Mouse (Mus musculus): Measurements from ENCODE around the gene Cdcp2.

DNA sequence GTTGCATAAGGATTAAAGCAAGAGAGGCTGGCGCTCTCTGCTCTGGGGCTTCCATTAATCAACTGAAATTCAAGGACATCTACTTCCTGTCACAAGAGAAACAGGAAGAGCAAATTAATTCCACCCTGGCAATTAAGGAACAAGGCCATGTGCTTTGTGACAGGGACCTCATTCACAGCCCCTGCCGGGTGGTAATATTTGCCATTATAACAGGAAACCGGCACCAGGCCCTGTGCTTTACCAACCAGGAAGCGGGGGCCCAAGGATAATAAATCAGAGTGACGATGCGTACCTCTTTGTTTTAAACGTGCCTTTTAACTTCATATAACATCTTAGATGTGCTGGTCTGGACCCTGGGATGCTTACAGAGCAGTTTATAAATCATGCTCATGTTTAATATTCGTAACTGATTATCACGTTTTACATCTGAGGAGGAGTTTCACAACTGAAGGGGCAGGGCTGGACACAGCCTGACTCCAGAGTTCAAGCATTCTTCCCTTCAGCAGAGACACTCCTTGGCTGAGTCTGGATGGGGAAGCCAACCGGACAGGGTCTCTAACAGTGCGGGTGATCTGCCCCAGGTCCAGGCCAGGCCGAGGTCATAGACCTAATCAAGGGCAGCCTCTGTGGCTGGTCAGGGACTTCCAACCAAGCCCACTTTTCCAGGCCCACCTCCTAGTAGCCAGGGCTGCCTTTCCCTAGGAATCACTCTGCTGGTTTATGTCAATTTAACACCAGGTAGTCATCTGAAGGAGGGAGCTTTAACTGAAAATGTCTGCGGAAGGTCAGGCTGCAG lies 43.3 kb downstream of the Cdcp2 start:
- TF ChIP-seq MYOG (IDR thresholded peaks at IDR 0.05; ENCODE audit: control insufficient read depth, extremely low read depth, insufficient read length) (no peak), CTCF (IDR thresholded peaks at IDR 0.05; ENCODE audit: control insufficient read depth, insufficient read depth, insufficient read length) (no peak)
